Mouse (Mus musculus) cerebellum, postnatal 25 days (tissue): Measurements from ENCODE around the gene Parp4.

Experiments used
- DNase-seq, 2 experiments: peaks; one replicate each; pipeline ENCODE4 v3.0.0; 2021; ENCODE audit warnings: mixed read lengths in 2 of 2

Parp4 gene

GRCm38 (mm10) chr14:56617470-56617869, 42.1 kb downstream of the Parp4 start:
- no peak for DNase-seq

GRCm38 (mm10) chr14:56620425-56620824, 45.0 kb downstream of the Parp4 start:
- DNase-seq: no peak

- DNase-seq: no peak
These were observed 50.8 kb downstream of the Parp4 start for GRCm38 (mm10) chr14:56626202-56626601.

- no peak for DNase-seq
These were observed 52.9 kb downstream of the Parp4 start for GRCm38 (mm10) chr14:56628336-56628735.

GRCm38 (mm10) chr14:56631109-56631508, 55.7 kb downstream of the Parp4 start:
- no peak for DNase-seq

- DNase-seq: no peak
These were observed 71.8 kb downstream of the Parp4 start for GRCm38 (mm10) chr14:56647206-56647605.

GRCm38 (mm10) chr14:56649448-56649847, 74.0 kb downstream of the Parp4 start:
- no peak for DNase-seq

- DNase-seq: no peak
These were observed 90.2 kb downstream of the Parp4 start for GRCm38 (mm10) chr14:56665651-56666050.

- DNase-seq: no peak
These were observed 91.5 kb downstream of the Parp4 start for GRCm38 (mm10) chr14:56666909-56667308.

- peak; percentile 99 to 100 for DNase-seq
These were observed 92.8 kb downstream of the Parp4 start, which contains the start of gene Mphosph8 for GRCm38 (mm10) chr14:56667969-56668802. Mphosph8 (plus strand) TSS chr14:56668248.

- no peak for DNase-seq
These were observed 93.7 kb downstream of the Parp4 start for GRCm38 (mm10) chr14:56669046-56669620.

- no peak for DNase-seq
These were observed 110.0 kb downstream of the Parp4 start for GRCm38 (mm10) chr14:56685426-56685825.

GRCm38 (mm10) chr14:56689116-56689515, 113.7 kb downstream of the Parp4 start:
- no peak for DNase-seq

- DNase-seq: no peak
These were observed 114.3 kb downstream of the Parp4 start for GRCm38 (mm10) chr14:56689766-56690165.

GRCm38 (mm10) chr14:56695495-56695894, 120.1 kb downstream of the Parp4 start:
- no peak for DNase-seq

- DNase-seq: no peak
These were observed 122.4 kb downstream of the Parp4 start for GRCm38 (mm10) chr14:56697836-56698235.

GRCm38 (mm10) chr14:56702644-56703043, 127.2 kb downstream of the Parp4 start:
- no peak for DNase-seq

- DNase-seq: no peak
These were observed 130.3 kb downstream of the Parp4 start for GRCm38 (mm10) chr14:56705687-56706086.
